Mouse (Mus musculus): ENCODE measurements at regions not wholly inside any gene's neighbourhood (a gene's known extent, or its start where the extent isn't known, plus 50 kb on each side); places are given as distances from the start of the nearest gene placed in this dataset.
"Not testable (repeated sequence)": the region's sequence is repeated elsewhere in the genome, so short reads cannot be mapped to it uniquely, and the experiment has no call there.

GRCm38 (mm10) chr14:73453164-73453563 is 56.7 kb upstream of the Med4 start:
- DNase-seq (ENCODE audit: low spot score in 2 of 2): no peak

- no peak for DNase-seq (ENCODE audit: low spot score in 2 of 2)
These were observed 57.3 kb upstream of the Med4 start for GRCm38 (mm10) chr14:73452321-73453082.

- no peak for DNase-seq (ENCODE audit: low spot score in 2 of 2)
These were observed 58.4 kb upstream of the Med4 start for GRCm38 (mm10) chr14:73451291-73452045.

- no peak for DNase-seq (ENCODE audit: low spot score in 2 of 2)
These were observed 59.8 kb upstream of the Med4 start for GRCm38 (mm10) chr14:73449901-73450495.

- no peak for DNase-seq (ENCODE audit: low spot score in 2 of 2)
These were observed 60.7 kb upstream of the Med4 start for GRCm38 (mm10) chr14:73449111-73449510.

- DNase-seq (ENCODE audit: low spot score in 2 of 2): peak in 1 of 2 experiments; percentile 47
These were observed 60.6 kb upstream of the Itm2b start for GRCm38 (mm10) chr14:73445508-73446256.

GRCm38 (mm10) chr14:73444733-73445132 is 59.6 kb upstream of the Itm2b start:
- DNase-seq (ENCODE audit: low spot score in 2 of 2): no peak

- DNase-seq (ENCODE audit: low spot score in 2 of 2): no peak
These were observed 57.0 kb upstream of the Itm2b start for GRCm38 (mm10) chr14:73441951-73442716.

- DNase-seq (ENCODE audit: low spot score in 2 of 2): not testable (repeated sequence)
These were observed 56.3 kb upstream of the Itm2b start for GRCm38 (mm10) chr14:73441206-73441950.

GRCm38 (mm10) chr14:73439802-73440309 is 54.8 kb upstream of the Itm2b start:
- DNase-seq (ENCODE audit: low spot score in 2 of 2): no peak

GRCm38 (mm10) chr14:73435839-73436238 is 50.8 kb upstream of the Itm2b start:
- no peak for DNase-seq (ENCODE audit: low spot score in 2 of 2)

Measured in urinary bladder, postnatal 4 days (tissue).